26 mouse cellular contexts compared by ENCODE assay signal in the genomic region with DNA sequence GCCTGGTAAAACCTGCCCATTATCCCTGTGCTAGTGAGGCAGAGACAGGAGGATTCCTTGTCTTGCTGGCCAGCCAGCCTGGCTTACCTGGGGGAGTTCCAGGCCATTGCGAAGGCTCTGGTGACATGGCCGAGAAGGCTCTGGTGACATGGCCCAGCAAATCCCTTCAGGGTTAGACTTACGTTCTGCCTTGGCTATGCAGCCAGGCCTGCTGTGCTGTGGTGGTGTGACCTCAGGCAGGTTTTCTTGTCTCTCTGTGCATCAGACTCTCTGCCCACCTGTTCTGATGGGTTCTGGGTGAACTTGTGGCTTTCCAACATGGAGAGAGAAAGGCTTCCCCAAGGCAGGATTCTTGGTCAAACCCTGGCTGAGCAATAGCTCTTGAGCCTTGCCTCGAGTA. TPM values are rescaled to one million over a fixed set of nuclear protein-coding genes. Genes with fewer than 3 reads are reported as not detected.
"Had no signal": no experiment of that assay in that cellular context is flagged by ENCODE, and none has a peak within 500 bp of the region (broad histone marks: within the 10 kb centered on the region; RNA-seq: fewer than 3 reads in every experiment).

No protein-coding gene starts in this region.

- DNase-seq: liver, postnatal 0 days; lung, adult 2 months; lung, postnatal 14 days; lung, postnatal 36 days; midbrain, embryonic 14.5 days; retina, postnatal 1 day; right cerebral cortex, adult 18-20 months; spleen, adult 18-20 months; thymus, adult 18-20 months; thymus, postnatal 14 days; thymus, postnatal 36 days had no signal

- H3K4me3 ChIP-seq: liver, embryonic 15.5 days; lung, embryonic 15.5 days; megakaryocyte, embryonic 14.5 days; midbrain, embryonic 10.5 days; midbrain, embryonic 12.5 days; myocyte; neural tube, embryonic 13.5 days; neural tube, embryonic 15.5 days had no signal

- ATAC-seq: liver, postnatal 0 days; lung, postnatal 0 days; midbrain, embryonic 16.5 days had no signal

- H3K27ac ChIP-seq: liver, embryonic 15.5 days; lung, embryonic 15.5 days; macrophage; midbrain, embryonic 12.5 days; neural tube, embryonic 13.5 days; neural tube, embryonic 15.5 days had no signal

- H3K36me3 ChIP-seq: liver, embryonic 15.5 days; lung, embryonic 15.5 days; midbrain, embryonic 10.5 days; midbrain, embryonic 12.5 days; neural tube, embryonic 13.5 days; neural tube, embryonic 15.5 days had no signal

- H3K4me1 ChIP-seq: liver, embryonic 15.5 days; megakaryocyte, embryonic 14.5 days had no signal

RNA-seq across cellular contexts. Expression of a gene that starts 1.9 kb away (rescaled TPM):
- total RNA-seq: megakaryocyte progenitor cell, adult 5-6 weeks had no signal
- polyA plus RNA-seq: liver, embryonic 15.5 days; liver, postnatal 0 days; macrophage; midbrain, embryonic 12.5 days; myocyte; neural tube, embryonic 13.5 days had no signal

RNA-seq across cellular contexts. Expression of a gene that starts 24.8 kb away (rescaled TPM):
- total RNA-seq: megakaryocyte progenitor cell, adult 5-6 weeks had no signal
- polyA plus RNA-seq: liver, embryonic 15.5 days; liver, postnatal 0 days; lung, adult 2 months; lung, embryonic 15.5 days; lung, postnatal 0 days; macrophage; myocyte; neural tube, embryonic 11.5 days; neural tube, embryonic 13.5 days; stomach, embryonic 14.5 days; thymus, postnatal 0 days had no signal

RNA-seq across cellular contexts. Expression of a gene that starts 28.8 kb away (rescaled TPM):
- total RNA-seq: megakaryocyte progenitor cell, adult 5-6 weeks had no signal
- polyA plus RNA-seq: macrophage had no signal
